8 mouse cellular contexts compared by ENCODE assay signal in genomic region chr5:140829081-140829910, GRCm38 (mm10). TPM values are rescaled to one million over a fixed set of nuclear protein-coding genes. Genes with fewer than 3 reads are reported as not detected.
DNase-seq lines count a peak whose midpoint lies in the region; ATAC-seq lines count a peak whose summit lies in the region.

No protein-coding gene starts in this region.

- H3K9me3 ChIP-seq in forebrain, embryonic 11.5 days (ENCODE audit: control insufficient read depth, low read length), result no peaks in the 10 kb centered on the region
- no peaks in the 10 kb centered on the region for H3K9me3 ChIP-seq in midbrain, embryonic 15.5 days

- H3K36me3 ChIP-seq in forebrain, embryonic 11.5 days (ENCODE audit: control insufficient read depth, insufficient read depth, low read length), result no peaks in the 10 kb centered on the region
- H3K36me3 ChIP-seq in midbrain, embryonic 15.5 days (replicated peaks), result no peaks in the 10 kb centered on the region

- no peak overlapping the region for H3K27ac ChIP-seq in forebrain, embryonic 11.5 days (ENCODE audit: low read depth, low read length)
- peak overlapping the region; percentile 79 for H3K27ac ChIP-seq in midbrain, embryonic 15.5 days

- peak overlapping the region; percentile 76 for H3K4me2 ChIP-seq in forebrain, embryonic 11.5 days (ENCODE audit: low read depth, low read length, severe bottlenecking)
- H3K4me2 ChIP-seq in midbrain, embryonic 15.5 days, result peak overlapping the region; percentile 89

- no peaks in the 10 kb centered on the region for H3K27me3 ChIP-seq in forebrain, embryonic 11.5 days (ENCODE audit: control insufficient read depth, insufficient read depth, low read length)
- no peaks in the 10 kb centered on the region for H3K27me3 ChIP-seq in midbrain, embryonic 15.5 days (replicated peaks)

- H3K4me3 ChIP-seq in forebrain, embryonic 11.5 days (ENCODE audit: low read depth, low read length), result peak overlapping the region; percentile 76
- peak overlapping the region; percentile 67 for H3K4me3 ChIP-seq in midbrain, embryonic 15.5 days

- H3K9ac ChIP-seq in forebrain, embryonic 11.5 days (ENCODE audit: low read length), result peak overlapping the region; percentile 80
- peak overlapping the region; percentile 70 for H3K9ac ChIP-seq in midbrain, embryonic 15.5 days

- 0 out of 2 replicates have a peak, but pooled peaks have one; percentile 2 for ATAC-seq in forebrain, embryonic 11.5 days (replicated peaks; ENCODE audit: low FRiP score)
- peak; percentile 2; the same call in 1 of the 2 replicates for ATAC-seq in midbrain, embryonic 15.5 days (replicated peaks)

- DNase-seq in adrenal gland, adult 2 months, result peak; percentile 73
- DNase-seq in adrenal gland, postnatal 25 days, result no peak
- DNase-seq in CD4-positive helper T cell, adult 2 months (ENCODE audit: low read depth, low spot score), result peak; percentile 14
- DNase-seq in forebrain, embryonic 11.5 days (ENCODE audit: low spot score), result no peak
- DNase-seq in kidney, postnatal 14 days, result peak; percentile 52
- no peak for DNase-seq in urinary bladder, postnatal 10 days (ENCODE audit: low spot score)
- DNase-seq in thymus, postnatal 0 days (ENCODE audit: low spot score), result no peak

- peaks cover 12% of the 10 kb centered on the region; the same call in 1 of the 2 replicates for H3K4me1 ChIP-seq in forebrain, embryonic 11.5 days (replicated peaks; ENCODE audit: control insufficient read depth, insufficient read depth, low read length)
- peaks cover 45% of the 10 kb centered on the region for H3K4me1 ChIP-seq in midbrain, embryonic 15.5 days

- WGBS in forebrain, embryonic 11.5 days, result 38% methylated on average over 18 of the region's 18 CpGs
- WGBS in midbrain, embryonic 15.5 days, result 36% methylated on average over 18 of the region's 18 CpGs

RNA-seq across cellular contexts. Expression of gene Gna12, which starts 0.9 kb away (rescaled TPM):
- 100 to 1,000 TPM; 116 to 121 TPM for total RNA-seq in adrenal gland, adult 2 months (2021)
- 153 and 200 TPM in 2 replicates for polyA plus RNA-seq in adrenal gland, adult 2 months (2012; rRNA removed)
- 129 and 166 TPM in 2 replicates for total RNA-seq in adrenal gland, postnatal 25 days (2021)
- polyA plus RNA-seq in forebrain, embryonic 11.5 days (2014; fragmentation: Nextera tagmentation; extraction: Ambion mirVana), result 49.7 and 58.9 TPM in 2 replicates
- 49.8 and 63.1 TPM in 2 replicates for polyA plus RNA-seq in midbrain, embryonic 15.5 days (2015; fragmentation: Nextera tagmentation; extraction: Ambion mirVana)
- polyA plus RNA-seq in thymus, postnatal 0 days (2015; fragmentation: Nextera tagmentation; extraction: Ambion mirVana), result 13.1 and 16.3 TPM in 2 replicates

Comparison
In these comparisons a context has a peak if more than half of its experiments do, and no peak if none do; other contexts are left out.
1. DNase-seq: peak in adrenal gland, adult 2 months (single experiment), CD4-positive helper T cell, adult 2 months (single experiment) and kidney, postnatal 14 days (single experiment); none in adrenal gland, postnatal 25 days (single experiment), forebrain, embryonic 11.5 days (single experiment), urinary bladder, postnatal 10 days (single experiment) and thymus, postnatal 0 days (single experiment).